Mouse (Mus musculus) bone marrow, adult 2 months (tissue): ENCODE results near the gene Col4a1.

Experiments
- CTCF ChIP-seq: fragments of 200-500 bp; IDR thresholded peaks from 2 replicates; pipeline ENCODE4 v1.5.1; 2011; ENCODE audit warnings: low read length, control low read depth; ENCODE audit not compliant: control insufficient read depth, insufficient read depth
- POLR2A ChIP-seq: fragments of 200-500 bp; IDR thresholded peaks from 2 replicates; pipeline ENCODE4 v1.6.1; 2011; ENCODE audit warnings: low read depth, mild to moderate bottlenecking, control low read depth, low read length, borderline replicate concordance; ENCODE audit not compliant: control insufficient read depth

GRCm38 (mm10) chr8:11165592-11165991 is 147.0 kb downstream of the Col4a1 start:
- no peak for TF ChIP-seq CTCF
- TF ChIP-seq POLR2A, result no peak
